Mouse (Mus musculus) heart, postnatal 0 days (tissue): ENCODE measurements around the gene Mob1a.

Experiments
- CTCF ChIP-seq: IDR thresholded peaks from 2 replicates; pipeline ENCODE4 v1.5.1; 2016; ENCODE audit warnings: antibody characterized with exemption, control low read depth, low read depth
- EP300 ChIP-seq: IDR thresholded peaks from 2 replicates; pipeline ENCODE4 v1.6.1; 2016; ENCODE audit warnings: antibody characterized with exemption, low read depth

GRCm38 (mm10) chr6:83327591-83328190 is 1.9 kb downstream of the Mob1a start:
- TF ChIP-seq EP300 (no peak), CTCF (no peak)
